Mouse (Mus musculus) MEL (cell line): ENCODE results near the gene Rac3.

Experiments used
- CHD1 ChIP-seq: IDR thresholded peaks from 2 replicates; pipeline ENCODE4 v1.6.1; 2012; ENCODE audit warnings: low read depth, mild to moderate bottlenecking, inconsistent platforms, low read length, improper control_type of control experiment
- CTCF ChIP-seq, 3 experiments: IDR thresholded peaks in 2 of 3; conservative IDR thresholded peaks in 1 of 3; 2 replicates each; pipeline ENCODE4 v1.5.1; 2011 to 2012; ENCODE audit warnings: low read length in 3 of 3, low read depth in 2 of 3, mild to moderate bottlenecking in 2 of 3, improper control_type of control experiment in 1 of 3, inconsistent platforms in 1 of 3, mixed read lengths in 1 of 3, moderate library complexity in 1 of 3; ENCODE audit not compliant: control insufficient read depth in 1 of 3, insufficient read depth in 1 of 3, poor library complexity in 1 of 3, severe bottlenecking in 1 of 3
- HCFC1 ChIP-seq: IDR thresholded peaks from 2 replicates; pipeline ENCODE4 v1.6.1; 2012; ENCODE audit warnings: low read depth, mild to moderate bottlenecking, inconsistent platforms, low read length, improper control_type of control experiment, moderate library complexity
- POLR2A ChIP-seq, 2 experiments: IDR thresholded peaks; 2 replicates each; pipeline ENCODE4 v1.6.1; 2011 to 2012; ENCODE audit warnings: low read length in 2 of 2, mild to moderate bottlenecking in 2 of 2, control low read depth in 1 of 2, improper control_type of control experiment in 1 of 2, low read depth in 1 of 2, moderate library complexity in 1 of 2; ENCODE audit not compliant: control insufficient read depth in 1 of 2, insufficient read depth in 1 of 2, poor library complexity in 1 of 2

- TF ChIP-seq HCFC1, result no peak
- no peak for TF ChIP-seq POLR2A (IDR thresholded peaks at IDR 0.05; ENCODE audit: control insufficient read depth in 1 of 2, insufficient read depth in 1 of 2, low read depth in 1 of 2, low read length in 2 of 2, poor library complexity in 1 of 2)
- TF ChIP-seq CTCF (IDR thresholded peaks at IDR 0.05 in 2 of 3, conservative IDR thresholded peaks at IDR 0.05 in 1 of 3; ENCODE audit: control insufficient read depth in 1 of 3, insufficient read depth in 1 of 3, low read depth in 2 of 3, low read length in 3 of 3, poor library complexity in 1 of 3, severe bottlenecking in 1 of 3), result no peak
- no peak for TF ChIP-seq CHD1
Observed at GRCm38 (mm10) chr11:120751606-120752005, 30.3 kb downstream of the Rac3 start.
